In genomic region chr13:98925486-98926212, GRCm38 (mm10) we compare ENCODE assay signal across 8 mouse cellular contexts. TPM values are rescaled to one million over a fixed set of nuclear protein-coding genes. Genes with fewer than 3 reads are reported as not detected.
A peak's percentile ranks its signal among the peaks of the same experiment; 100 is the strongest.
DNase-seq lines count a peak whose midpoint lies in the region; ATAC-seq and TF ChIP-seq lines count a peak whose summit lies in the region.

No protein-coding gene starts in this region.

- TF ChIP-seq CTCF in C2C12 (IDR thresholded peaks at IDR 0.05; ENCODE audit: control insufficient read depth, insufficient read depth, insufficient read length) = no peak

- peak; percentile 45 for DNase-seq in liver, embryonic 13.5 days
- peak; percentile 85 for DNase-seq in splenic B cell, adult 2 months (ENCODE audit: low read depth, low spot score)

- H3K4me3 ChIP-seq in C2C12 (ENCODE audit: insufficient read depth, poor library complexity, severe bottlenecking) = peak overlapping the region; percentile 90
- H3K4me3 ChIP-seq in embryonic facial prominence, embryonic 15.5 days (replicated peaks) = peak overlapping the region; percentile 78
- H3K4me3 ChIP-seq in heart, embryonic 11.5 days (ENCODE audit: low read depth, low read length) = peak overlapping the region; percentile 99
- H3K4me3 ChIP-seq in kidney, embryonic 14.5 days (ENCODE audit: low read length) = peak overlapping the region; percentile 100
- H3K4me3 ChIP-seq in liver, embryonic 13.5 days (replicated peaks) = peak overlapping the region; percentile 97

- peaks cover 28% of the 10 kb centered on the region for H3K36me3 ChIP-seq in C2C12 (ENCODE audit: control insufficient read depth, insufficient read depth)
- H3K36me3 ChIP-seq in embryonic facial prominence, embryonic 15.5 days = 0 out of 2 replicates have a peak, but pooled peaks cover 9% of the 10 kb centered on the region
- peaks cover 11% of the 10 kb centered on the region for H3K36me3 ChIP-seq in heart, embryonic 11.5 days (ENCODE audit: control insufficient read depth, insufficient read depth, low read length)
- peaks cover 5% of the 10 kb centered on the region for H3K36me3 ChIP-seq in kidney, embryonic 14.5 days (ENCODE audit: control insufficient read depth, insufficient read depth, low read length)
- H3K36me3 ChIP-seq in liver, embryonic 13.5 days = peaks cover 15% of the 10 kb centered on the region
- H3K36me3 ChIP-seq in splenic B cell, adult 2 months (ENCODE audit: control insufficient read depth, insufficient read depth, low read length, poor library complexity, severe bottlenecking) = 0 out of 2 replicates have a peak, but pooled peaks cover 2% of the 10 kb centered on the region

- H3K27me3 ChIP-seq in C2C12 (ENCODE audit: control insufficient read depth, insufficient read depth, insufficient read length) = no peaks in the 10 kb centered on the region
- no peaks in the 10 kb centered on the region for H3K27me3 ChIP-seq in embryonic facial prominence, embryonic 15.5 days
- H3K27me3 ChIP-seq in heart, embryonic 11.5 days (ENCODE audit: control insufficient read depth, insufficient read depth, low read length) = no peaks in the 10 kb centered on the region
- H3K27me3 ChIP-seq in kidney, embryonic 14.5 days (ENCODE audit: control insufficient read depth, insufficient read depth, low read length) = no peaks in the 10 kb centered on the region
- H3K27me3 ChIP-seq in liver, embryonic 13.5 days = no peaks in the 10 kb centered on the region
- no peaks in the 10 kb centered on the region for H3K27me3 ChIP-seq in splenic B cell, adult 2 months (ENCODE audit: control insufficient read depth, insufficient read depth, low read length, poor library complexity, severe bottlenecking)

- peaks cover 54% of the 10 kb centered on the region for H3K79me2 ChIP-seq in C2C12 (ENCODE audit: control insufficient read depth, insufficient read depth)

- H3K9ac ChIP-seq in embryonic facial prominence, embryonic 15.5 days = peak overlapping the region; percentile 100
- H3K9ac ChIP-seq in heart, embryonic 11.5 days (ENCODE audit: low read depth, low read length) = peak overlapping the region; percentile 100
- H3K9ac ChIP-seq in kidney, embryonic 14.5 days (ENCODE audit: low read depth, low read length) = peak overlapping the region; percentile 100
- H3K9ac ChIP-seq in liver, embryonic 13.5 days = peak overlapping the region; percentile 95

- peak; percentile 83 for ATAC-seq in activated CD4-positive, CD25-positive, alpha-beta regulatory T cell, adult 4 months
- peak; percentile 74 for ATAC-seq in embryonic facial prominence, embryonic 15.5 days (ENCODE audit: insufficient number of reproducible peaks, low FRiP score, low TSS enrichment, low read depth)
- ATAC-seq in heart, embryonic 11.5 days (replicated peaks; ENCODE audit: insufficient number of reproducible peaks, low FRiP score, low TSS enrichment) = no peak; the same call in 1 of the 2 replicates
- no peak; the same call in none of the 2 replicates for ATAC-seq in kidney, embryonic 14.5 days (ENCODE audit: low FRiP score, low TSS enrichment)
- ATAC-seq in liver, embryonic 13.5 days (ENCODE audit: low read depth) = peak; percentile 72
- ATAC-seq in monocyte, adult 5-6 weeks (replicated peaks; ENCODE audit: insufficient number of reproducible peaks, low FRiP score, low TSS enrichment, poor library complexity, severe bottlenecking) = peak; percentile 65

- peak overlapping the region; percentile 98 for H3K27ac ChIP-seq in embryonic facial prominence, embryonic 15.5 days (replicated peaks)
- peak overlapping the region; percentile 98 for H3K27ac ChIP-seq in heart, embryonic 11.5 days (ENCODE audit: low read depth, low read length)
- peak overlapping the region; percentile 97 for H3K27ac ChIP-seq in kidney, embryonic 14.5 days (ENCODE audit: low read depth, low read length)
- H3K27ac ChIP-seq in liver, embryonic 13.5 days = peak overlapping the region; percentile 90

- H3K4me1 ChIP-seq in embryonic facial prominence, embryonic 15.5 days = peaks cover 30% of the 10 kb centered on the region
- no peaks in the 10 kb centered on the region for H3K4me1 ChIP-seq in heart, embryonic 11.5 days (ENCODE audit: control insufficient read depth, insufficient read depth, low read length)
- no peaks in the 10 kb centered on the region; the same call in 1 of the 2 replicates for H3K4me1 ChIP-seq in kidney, embryonic 14.5 days (ENCODE audit: control insufficient read depth, insufficient read depth, low read length)
- peaks cover 39% of the 10 kb centered on the region for H3K4me1 ChIP-seq in liver, embryonic 13.5 days (replicated peaks)

- H3K9me3 ChIP-seq in embryonic facial prominence, embryonic 15.5 days (replicated peaks) = no peaks in the 10 kb centered on the region
- no peaks in the 10 kb centered on the region for H3K9me3 ChIP-seq in heart, embryonic 11.5 days (replicated peaks; ENCODE audit: control insufficient read depth, low read length)
- no peaks in the 10 kb centered on the region for H3K9me3 ChIP-seq in kidney, embryonic 14.5 days (ENCODE audit: control insufficient read depth, low read length)
- H3K9me3 ChIP-seq in liver, embryonic 13.5 days (replicated peaks) = no peaks in the 10 kb centered on the region

- peak overlapping the region; percentile 59 for H3K4me2 ChIP-seq in embryonic facial prominence, embryonic 15.5 days (replicated peaks)
- peak overlapping the region; percentile 84 for H3K4me2 ChIP-seq in heart, embryonic 11.5 days
- peak overlapping the region; percentile 56 for H3K4me2 ChIP-seq in kidney, embryonic 14.5 days (replicated peaks; ENCODE audit: low read depth, low read length)
- peak overlapping the region; percentile 93 for H3K4me2 ChIP-seq in liver, embryonic 13.5 days

- H3ac ChIP-seq in C2C12 (ENCODE audit: control insufficient read depth, insufficient read length, low read depth) = peak overlapping the region; percentile 80

- under 1% methylated on average over 59 of the region's 66 CpGs for WGBS in embryonic facial prominence, embryonic 15.5 days
- under 1% methylated on average over 66 of the region's 66 CpGs for WGBS in heart, embryonic 11.5 days (ENCODE audit: insufficient replicate concordance)
- WGBS in kidney, embryonic 14.5 days = 0% methylated on average over 55 of the region's 66 CpGs
- under 1% methylated on average over 65 of the region's 66 CpGs for WGBS in liver, embryonic 13.5 days (ENCODE audit: insufficient replicate concordance)

- H3K79me3 ChIP-seq in C2C12 (ENCODE audit: low read depth) = peaks cover 53% of the 10 kb centered on the region

TF ChIP-seq in C2C12, 6 proteins besides CTCF, POLR2A, EP300 and RAD21:
- TF ChIP-seq MAX (IDR thresholded peaks at IDR 0.05) = no peak
- peak; percentile 89 for TF ChIP-seq USF1 (IDR thresholded peaks at IDR 0.05; ENCODE audit: low read depth)
TF ChIP-seq in C2C12: peak in this region for 1.

RNA-seq across cellular contexts. Expression of gene Tnpo1, which starts 0.5 kb away (rescaled TPM):
- 44.1 TPM for polyA plus RNA-seq in C2C12 (2012; fragmentation: generic; extraction: Trizol)
- 10 to 100 TPM; 26.7 to 38.3 TPM for polyA plus RNA-seq in activated CD4-positive, CD25-positive, alpha-beta regulatory T cell, adult 4 months (2017; shearing (Covaris generic))
- 48.8 and 50.0 TPM in 2 replicates for polyA plus RNA-seq in embryonic facial prominence, embryonic 15.5 days (2015; fragmentation: Nextera tagmentation; extraction: Ambion mirVana)
- 29.7 and 52.2 TPM in 2 replicates for polyA plus RNA-seq in heart, embryonic 11.5 days (2014; fragmentation: Nextera tagmentation; extraction: Ambion mirVana)
- 68.3 and 76.8 TPM in 2 replicates for polyA plus RNA-seq in kidney, embryonic 14.5 days (2014; fragmentation: Nextera tagmentation; extraction: Ambion mirVana)
- polyA plus RNA-seq in liver, embryonic 13.5 days (2015; fragmentation: Nextera tagmentation; extraction: Ambion mirVana) = 26.5 and 31.4 TPM in 2 replicates
- 54.7 to 101 TPM (median 55.1 TPM) in 3 replicates for total RNA-seq in monocyte, adult 5-6 weeks (2017)

RNA-seq across cellular contexts. Expression of gene 1700024P04Rik, which starts 58.7 kb away (rescaled TPM):
- polyA plus RNA-seq in C2C12 (2012; fragmentation: generic; extraction: Trizol) = not detected
- polyA plus RNA-seq in activated CD4-positive, CD25-positive, alpha-beta regulatory T cell, adult 4 months (2017; shearing (Covaris generic)) = not detected
- not detected in 2 replicates for polyA plus RNA-seq in embryonic facial prominence, embryonic 15.5 days (2015; fragmentation: Nextera tagmentation; extraction: Ambion mirVana)
- polyA plus RNA-seq in heart, embryonic 11.5 days (2014; fragmentation: Nextera tagmentation; extraction: Ambion mirVana) = not detected in 2 replicates
- not detected in 2 replicates for polyA plus RNA-seq in kidney, embryonic 14.5 days (2014; fragmentation: Nextera tagmentation; extraction: Ambion mirVana)
- not detected in 2 replicates for polyA plus RNA-seq in liver, embryonic 13.5 days (2015; fragmentation: Nextera tagmentation; extraction: Ambion mirVana)
- not detected in 3 replicates for total RNA-seq in monocyte, adult 5-6 weeks (2017)

Comparison
In these comparisons a context has a peak if more than half of its experiments do, and no peak if none do; other contexts are left out.
1. ATAC-seq: peak in activated CD4-positive, CD25-positive, alpha-beta regulatory T cell, adult 4 months (single experiment), embryonic facial prominence, embryonic 15.5 days (single experiment), liver, embryonic 13.5 days (single experiment) and monocyte, adult 5-6 weeks (single experiment); none in heart, embryonic 11.5 days (single experiment) and kidney, embryonic 14.5 days (single experiment).
2. Peak in every context shown above with its lines, with median percentiles within 50 percentile points of each other: H3K4me3 ChIP-seq, H3K27ac ChIP-seq, H3K4me2 ChIP-seq and H3K9ac ChIP-seq.